Mouse (Mus musculus): Measurements from ENCODE around the gene Schip1. TPM values are rescaled to one million over a fixed set of nuclear protein-coding genes. Genes with fewer than 3 reads are reported as not detected.

The Schip1 gene
- 0.63 and 0.70 TPM in 2 replicates for total RNA-seq (2023)

DNA sequence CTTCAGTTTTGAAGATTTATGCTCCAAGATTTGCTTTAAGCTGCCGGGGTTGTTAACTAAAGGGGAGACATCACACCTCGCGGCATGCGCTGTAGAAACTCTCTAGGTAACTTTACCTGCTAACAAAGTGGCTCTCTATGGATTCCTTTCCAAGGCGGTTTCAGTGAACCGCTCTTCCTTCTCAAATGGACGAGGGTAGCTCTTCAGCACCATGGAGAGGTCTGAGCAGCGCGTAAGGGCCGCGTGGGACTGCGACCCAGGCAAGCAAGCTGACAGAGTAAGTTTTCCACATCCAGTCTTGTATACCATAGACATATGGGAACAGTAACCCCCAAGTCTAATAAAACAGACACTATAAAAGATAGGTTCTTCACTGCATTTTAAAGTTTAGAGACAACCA, at the start of gene Schip1:
Schip1 (plus strand) TSS at position 72 of the 400 bp plus-strand sequence.

Other genes with a start within 250 kb of the Schip1 start
- gene Iqcj, start 172.6 kb upstream of the Schip1 start, total RNA-seq (2023) = not detected in 2 replicates
- gene Iqschfp, start 172.6 kb upstream of the Schip1 start, total RNA-seq (2023) = not detected in 2 replicates

Measured in neutrophil, adult 65 days (primary cell).